Mouse (Mus musculus) C2C12 (cell line): Measurements from ENCODE around the gene Erbb2. TPM values are rescaled to one million over a fixed set of nuclear protein-coding genes. Genes with fewer than 3 reads are reported as not detected.

ENCODE experiments used
- H3K27me3 ChIP-seq: one replicate; pipeline ENCODE4 v1.6.1; 2011; ENCODE audit not compliant: control insufficient read depth, insufficient read depth, insufficient read length
- H3K36me3 ChIP-seq: one replicate; pipeline ENCODE4 v1.6.1; 2011; ENCODE audit not compliant: control insufficient read depth, insufficient read depth
- H3K4me3 ChIP-seq: one replicate; pipeline ENCODE4 v1.5.1; 2011; ENCODE audit warnings: mild to moderate bottlenecking, control low read depth; ENCODE audit not compliant: poor library complexity, insufficient read depth, severe bottlenecking
- H3K79me2 ChIP-seq: one replicate; pipeline ENCODE4 v1.6.1; 2011; ENCODE audit not compliant: control insufficient read depth, insufficient read depth
- H3K79me3 ChIP-seq: one replicate; pipeline ENCODE4 v1.6.1; 2011; ENCODE audit warnings: low read depth, control low read depth
- H3ac ChIP-seq: one replicate; pipeline ENCODE3; 2011; ENCODE audit warnings: low read depth; ENCODE audit not compliant: control insufficient read depth, insufficient read length
- CEBPB ChIP-seq: IDR thresholded peaks from one replicate; pipeline ENCODE4 v1.6.1; 2011; ENCODE audit warnings: low read depth, mild to moderate bottlenecking, control low read depth, moderate library complexity
- CTCF ChIP-seq: IDR thresholded peaks from one replicate; pipeline ENCODE4 v1.5.1; 2011; ENCODE audit not compliant: control insufficient read depth, insufficient read depth, insufficient read length
- FOSL1 ChIP-seq: IDR thresholded peaks from one replicate; pipeline ENCODE4 v1.8.0; 2011; ENCODE audit warnings: mild to moderate bottlenecking, low read length; ENCODE audit not compliant: poor library complexity, insufficient read depth, severe bottlenecking
- MAX ChIP-seq: IDR thresholded peaks from one replicate; pipeline ENCODE4 v1.6.1; 2011; ENCODE audit warnings: mild to moderate bottlenecking, control low read depth
- MYOD1 ChIP-seq: IDR thresholded peaks from one replicate; pipeline ENCODE4 v1.6.1; 2011; ENCODE audit warnings: low read depth; ENCODE audit not compliant: control insufficient read depth, insufficient read length
- MYOG ChIP-seq: IDR thresholded peaks from one replicate; pipeline ENCODE4 v1.6.1; 2011; ENCODE audit not compliant: control insufficient read depth, insufficient read length; ENCODE audit errors: extremely low read depth
- USF1 ChIP-seq: IDR thresholded peaks from one replicate; pipeline ENCODE4 v1.6.1; 2011; ENCODE audit warnings: low read depth, mild to moderate bottlenecking, control low read depth, moderate library complexity
- polyA plus RNA-seq: library from polyadenylated mRNA; unstranded; fragments of >200 nt; fragmentation: generic; extraction: Trizol; gene quantifications from one replicate; pipeline ENCODE4 v1.2.1, GENCODE M21; 2012; ENCODE audit warnings: missing spikeins

The Erbb2 gene
- polyA plus RNA-seq, 1 experiment: 15.4 TPM

GRCm38 (mm10) chr11:98458121-98458990 is 46.1 kb downstream of the Erbb2 start:
- Histone ChIP-seq H3K4me3 (peak overlapping the region; percentile 25), H3K79me3 (no peaks in the 10 kb centered on the region), H3K79me2 (no peaks in the 10 kb centered on the region), H3ac (no peak overlapping the region), H3K36me3 (no peaks in the 10 kb centered on the region), H3K27me3 (peaks cover 52% of the 10 kb centered on the region)
- no peak for TF ChIP-seq CEBPB
- TF ChIP-seq MYOD1: no peak
- TF ChIP-seq CTCF: no peak
- TF ChIP-seq FOSL1: no peak
- TF ChIP-seq MYOG: no peak
- no peak for TF ChIP-seq MAX
- TF ChIP-seq USF1: no peak

- Histone ChIP-seq H3K27me3 (peaks cover 52% of the 10 kb centered on the region), H3ac (no peak overlapping the region), H3K36me3 (no peaks in the 10 kb centered on the region), H3K79me3 (no peaks in the 10 kb centered on the region), H3K79me2 (no peaks in the 10 kb centered on the region), H3K4me3 (no peak overlapping the region)
- TF ChIP-seq MYOG (no peak), MAX (no peak), USF1 (no peak), MYOD1 (no peak), FOSL1 (no peak), CEBPB (no peak), CTCF (no peak)
Observed at GRCm38 (mm10) chr11:98459071-98459741, 46.9 kb downstream of the Erbb2 start.

- TF ChIP-seq CEBPB (no peak), MAX (no peak), MYOD1 (no peak), CTCF (no peak), FOSL1 (no peak), MYOG (no peak), USF1 (no peak)
- Histone ChIP-seq H3K36me3 (no peaks in the 10 kb centered on the region), H3K27me3 (peaks cover 52% of the 10 kb centered on the region), H3K4me3 (no peak overlapping the region), H3K79me2 (no peaks in the 10 kb centered on the region), H3K79me3 (no peaks in the 10 kb centered on the region), H3ac (no peak overlapping the region)
Observed at GRCm38 (mm10) chr11:98459860-98460259, 47.6 kb downstream of the Erbb2 start.

- no peak overlapping the region for H3K4me3 ChIP-seq
- H3K36me3 ChIP-seq: no peaks in the 10 kb centered on the region
- H3K79me3 ChIP-seq: no peaks in the 10 kb centered on the region
- H3K27me3 ChIP-seq: peaks cover 58% of the 10 kb centered on the region
- TF ChIP-seq USF1 (no peak), CEBPB (no peak)
- H3ac ChIP-seq: no peak overlapping the region
- H3K79me2 ChIP-seq: no peaks in the 10 kb centered on the region
Observed at GRCm38 (mm10) chr11:98461109-98461720, 48.9 kb downstream of the Erbb2 start.

GRCm38 (mm10) chr11:98462255-98462654 is 50.0 kb downstream of the Erbb2 start:
- H3K79me3 ChIP-seq: no peaks in the 10 kb centered on the region
- no peak for TF ChIP-seq CEBPB
- TF ChIP-seq CTCF: no peak
- no peak overlapping the region for H3ac ChIP-seq
- no peaks in the 10 kb centered on the region for H3K36me3 ChIP-seq
- H3K27me3 ChIP-seq: peaks cover 68% of the 10 kb centered on the region
- no peak overlapping the region for H3K4me3 ChIP-seq
- no peaks in the 10 kb centered on the region for H3K79me2 ChIP-seq
